Mouse (Mus musculus) layer of hippocampus, postnatal 36 days (tissue): Measurements from ENCODE around the gene Cyp2e1. TPM values are rescaled to one million over a fixed set of nuclear protein-coding genes. Genes with fewer than 3 reads are reported as not detected.
"Not testable (repeated sequence)": the region's sequence is repeated elsewhere in the genome, so short reads cannot be mapped to it uniquely, and the experiment has no call there.

ENCODE experiments used
- DNase-seq, 2 experiments: peaks; one replicate each; pipeline ENCODE4 v3.0.0; 2022
- total RNA-seq, 2 experiments: library from RNA; stranded (reverse); gene quantifications; 2 replicates each; pipeline ENCODE4 v1.2.3; 2021

Gene Cyp2e1
- not detected for total RNA-seq

DNA sequence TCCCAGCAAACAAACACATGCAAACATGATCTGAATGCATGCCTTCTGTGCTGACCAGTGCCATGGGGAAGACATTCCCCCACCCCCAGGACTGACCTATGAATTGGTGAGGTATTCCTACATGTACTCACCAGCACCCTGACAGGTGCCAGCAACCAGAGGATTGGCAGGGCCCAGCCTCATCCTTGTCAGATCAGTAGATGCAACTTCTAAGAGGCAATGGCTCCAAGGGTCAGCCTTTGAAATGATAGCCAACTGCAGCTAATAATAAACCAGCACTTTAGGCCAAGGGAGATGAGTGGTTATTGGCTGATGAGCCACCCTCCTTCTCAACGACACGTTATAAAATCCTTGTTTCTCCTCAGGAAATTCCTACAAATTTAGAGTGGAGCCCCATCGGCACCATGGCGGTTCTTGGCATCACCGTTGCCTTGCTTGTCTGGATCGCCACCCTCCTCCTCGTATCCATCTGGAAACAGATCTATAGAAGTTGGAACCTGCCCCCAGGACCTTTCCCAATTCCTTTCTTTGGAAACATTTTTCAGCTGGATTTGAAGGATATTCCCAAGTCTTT is at the start of gene Cyp2e1:
Gene Cyp2e1 (plus strand): TSS at position 293 of the 574 bp plus-strand sequence.
- DNase-seq = no peak

DNA sequence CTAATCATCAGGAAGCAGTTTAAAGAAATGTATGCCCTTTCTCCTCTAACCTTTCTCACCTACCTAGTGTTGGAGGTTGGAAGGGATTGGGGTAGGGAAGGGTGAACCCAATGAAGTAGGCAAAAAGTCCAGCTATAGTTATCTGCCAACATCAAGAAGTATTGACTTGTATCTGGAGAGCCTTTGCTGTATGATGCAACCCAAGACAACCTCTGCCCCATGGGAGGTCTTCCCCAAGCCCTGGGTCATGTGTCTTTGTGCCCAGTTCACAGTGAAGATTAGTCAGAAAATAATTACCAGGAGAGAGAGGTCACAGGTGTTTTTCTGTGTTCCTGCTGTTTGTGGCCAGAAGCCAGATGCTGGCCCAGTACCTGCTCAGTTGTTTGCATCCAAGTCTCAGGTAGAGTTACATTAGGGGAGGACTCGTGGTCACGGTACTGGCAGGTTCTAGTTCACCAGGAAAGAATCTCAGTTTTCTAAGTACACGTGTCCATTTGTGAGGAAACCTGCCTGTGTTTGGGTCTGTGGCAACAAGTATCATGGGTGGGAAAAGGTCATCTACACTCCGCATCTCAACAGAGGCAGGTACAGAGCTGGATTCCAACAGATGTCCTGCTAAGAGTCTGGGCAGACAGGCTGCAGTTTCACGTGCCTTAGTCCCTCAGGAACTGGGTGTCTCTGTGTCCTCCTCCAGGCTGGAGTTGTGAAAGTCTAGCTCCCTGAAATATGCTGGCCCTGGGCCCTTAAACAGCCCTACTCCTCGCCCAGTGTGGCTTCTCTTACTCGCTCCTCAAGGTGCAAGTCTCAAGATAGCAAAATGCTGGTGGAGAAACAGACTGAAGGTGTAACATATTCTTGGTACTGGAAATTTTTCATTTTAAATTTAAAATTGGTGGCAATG is 46.1 kb upstream of the Cyp2e1 start:
- no peak for DNase-seq

- DNase-seq = no peak
Observed at GRCm38 (mm10) chr7:140721095-140721494, 42.4 kb upstream of the Cyp2e1 start.

- no peak for DNase-seq
Observed at GRCm38 (mm10) chr7:140725558-140725957, 38.0 kb upstream of the Cyp2e1 start.

- DNase-seq = no peak
Observed at GRCm38 (mm10) chr7:140733162-140733561, 30.4 kb upstream of the Cyp2e1 start.

DNA sequence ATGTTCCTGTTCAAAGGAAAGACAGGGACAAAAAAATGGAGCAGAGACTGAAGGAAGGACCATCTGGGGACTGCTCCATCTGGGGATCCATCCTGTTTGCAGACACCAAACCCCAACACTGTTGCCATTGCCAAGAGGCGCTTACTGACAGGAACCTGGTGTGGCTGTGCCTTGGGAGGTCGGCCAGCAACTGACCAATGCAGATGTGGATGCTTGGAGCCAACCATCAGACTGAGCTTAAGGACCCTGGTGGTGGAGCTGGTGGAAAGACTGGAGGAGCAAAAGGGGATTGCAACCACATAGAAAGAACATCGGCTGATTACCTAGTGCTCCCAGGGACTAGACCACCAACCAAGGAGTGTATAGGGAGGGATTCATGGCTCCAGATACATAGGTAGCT is 16.1 kb upstream of the Cyp2e1 start:
- no peak for DNase-seq

DNA sequence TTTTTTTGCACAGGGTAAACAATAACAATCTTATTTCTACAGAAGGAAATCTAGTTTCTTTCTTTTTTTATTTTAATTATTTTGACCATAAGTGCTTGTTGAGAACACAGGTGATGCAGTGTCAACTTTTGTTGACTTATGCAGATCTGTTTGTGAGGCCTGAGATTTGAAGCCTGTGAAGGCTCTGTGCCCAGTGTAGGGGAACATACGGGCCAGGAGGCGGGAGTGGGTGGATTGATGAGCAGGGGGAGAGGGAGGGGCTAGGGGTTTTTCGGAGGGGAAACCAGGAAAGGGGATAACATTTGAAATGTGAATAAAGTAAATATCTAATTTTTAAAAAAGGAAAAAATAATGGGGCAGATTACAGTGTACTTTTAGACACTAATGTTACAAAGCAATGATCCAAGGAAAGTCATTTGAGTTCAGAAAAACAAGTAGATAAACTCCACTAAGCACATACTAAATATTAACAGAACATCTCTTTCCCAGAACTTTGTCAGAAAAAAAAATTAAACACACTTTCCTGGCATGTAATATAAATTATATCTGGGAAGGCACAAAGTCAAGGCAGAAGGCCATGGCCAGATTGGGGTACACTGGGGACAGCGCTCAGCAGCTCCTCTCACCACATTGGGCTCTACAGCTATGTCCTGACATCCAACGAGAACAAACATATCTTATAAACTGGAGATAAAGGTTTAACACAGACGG is 15.3 kb upstream of the Cyp2e1 start:
- peak; percentile 40 to 48 for DNase-seq

GRCm38 (mm10) chr7:140748827-140749160 is 14.7 kb upstream of the Cyp2e1 start:
- DNase-seq = no peak

DNA sequence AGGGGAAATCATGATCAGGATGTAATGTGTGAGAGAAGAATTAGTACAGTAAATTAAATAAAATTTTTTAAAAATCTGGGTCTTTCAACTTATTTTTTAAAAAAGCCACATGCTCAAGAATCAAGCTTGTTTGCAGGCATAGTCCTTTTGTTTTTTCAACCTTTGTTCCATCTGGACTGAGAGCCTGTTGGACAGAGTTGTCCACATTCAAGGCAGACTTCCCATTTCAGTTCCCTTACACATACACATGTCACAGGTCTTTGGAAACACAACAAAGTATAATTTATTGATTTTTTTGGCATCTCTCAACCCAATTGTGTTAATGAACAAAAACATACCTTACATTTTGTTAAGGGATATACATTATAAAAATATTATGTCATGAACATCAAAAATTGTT is 9.0 kb upstream of the Cyp2e1 start:
- DNase-seq = no peak

- DNase-seq = peak in 1 of 2 experiments; percentile 10
Observed at GRCm38 (mm10) chr7:140756151-140756854, 7.2 kb upstream of the Cyp2e1 start.

GRCm38 (mm10) chr7:140760647-140761046 is 2.9 kb upstream of the Cyp2e1 start:
- no peak for DNase-seq

DNA sequence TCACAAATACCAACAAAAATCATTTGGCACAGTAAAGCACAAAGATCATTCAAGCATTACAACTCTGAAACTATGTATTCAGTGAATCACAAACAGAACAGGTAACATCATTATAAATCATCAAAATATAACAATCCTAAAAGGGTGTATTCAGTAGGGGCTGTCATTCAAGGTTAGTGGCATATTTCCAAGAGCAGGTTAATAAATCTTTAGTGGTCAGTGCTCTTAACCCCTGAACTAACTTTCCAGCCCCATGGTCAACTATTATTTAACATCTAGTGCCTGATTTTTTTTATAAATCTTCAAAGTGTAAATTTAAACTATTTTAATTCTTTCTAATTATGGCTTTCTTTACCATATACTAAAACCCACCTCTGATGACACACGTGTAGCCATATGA is 1.9 kb downstream of the Cyp2e1 start:
- DNase-seq = not testable (repeated sequence)

- no peak for DNase-seq
Observed at GRCm38 (mm10) chr7:140765888-140766739, 2.6 kb downstream of the Cyp2e1 start.

DNA sequence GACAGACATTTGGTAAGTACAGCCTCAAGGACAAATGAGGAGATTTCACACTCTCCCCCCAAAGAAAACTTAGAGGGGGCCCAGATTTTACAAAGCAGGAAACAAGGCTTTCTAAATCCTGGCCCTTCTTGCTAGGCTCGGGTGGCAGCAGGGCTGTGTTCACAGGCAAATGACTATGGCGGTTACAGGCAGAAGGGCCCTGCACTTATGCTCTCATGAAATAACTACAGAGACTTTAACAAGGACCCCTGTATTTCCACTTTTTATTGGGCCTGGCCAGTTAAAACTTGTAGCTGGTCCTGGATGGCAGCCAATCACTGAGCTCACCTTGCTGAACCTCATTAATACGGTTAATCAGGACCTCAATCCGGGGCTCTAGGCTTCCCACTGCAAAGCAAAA is 17.0 kb downstream of the Cyp2e1 start:
- DNase-seq = no peak

DNA sequence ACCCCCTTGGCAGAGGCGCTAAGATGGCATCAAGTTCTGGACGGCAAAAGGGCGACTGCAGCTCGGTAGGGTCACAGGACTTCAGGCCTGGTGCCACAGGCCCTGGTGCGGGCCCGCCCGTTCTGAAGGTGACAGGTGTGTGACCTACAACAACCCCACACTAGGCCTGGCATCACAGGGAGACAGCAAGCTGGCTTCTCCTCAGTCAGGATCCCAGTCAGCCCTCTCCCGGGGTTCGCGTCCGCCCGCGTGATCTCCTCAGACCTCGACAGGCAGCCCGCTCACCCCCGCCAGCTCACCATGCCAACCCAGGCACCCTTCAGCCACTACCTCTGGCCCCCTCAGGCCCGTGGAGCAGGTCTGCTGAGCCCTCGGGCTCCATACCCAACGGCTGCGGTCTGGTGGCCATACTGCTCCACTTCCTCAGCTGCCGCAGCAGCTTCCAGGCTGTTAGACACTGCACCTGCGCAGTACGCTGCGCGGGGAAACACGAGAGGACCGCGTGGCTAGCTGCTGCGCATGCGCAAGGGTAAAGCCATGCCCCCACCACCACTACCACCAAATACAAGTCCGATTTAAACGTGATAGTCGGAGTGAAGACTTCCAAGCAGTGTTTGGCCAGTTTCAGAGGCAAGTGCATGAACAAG is 24.0 kb downstream of the Cyp2e1 start, which contains the start of gene Syce1:
Gene Syce1 (minus strand): TSS at position 447 of the 647 bp plus-strand sequence.
- no peak for DNase-seq

GRCm38 (mm10) chr7:140788053-140788435 is 24.5 kb downstream of the Cyp2e1 start:
- no peak for DNase-seq

GRCm38 (mm10) chr7:140793541-140793940 is 30.0 kb downstream of the Cyp2e1 start:
- no peak for DNase-seq

- DNase-seq = no peak
Observed at GRCm38 (mm10) chr7:140797619-140798018, 34.1 kb downstream of the Cyp2e1 start.

DNA sequence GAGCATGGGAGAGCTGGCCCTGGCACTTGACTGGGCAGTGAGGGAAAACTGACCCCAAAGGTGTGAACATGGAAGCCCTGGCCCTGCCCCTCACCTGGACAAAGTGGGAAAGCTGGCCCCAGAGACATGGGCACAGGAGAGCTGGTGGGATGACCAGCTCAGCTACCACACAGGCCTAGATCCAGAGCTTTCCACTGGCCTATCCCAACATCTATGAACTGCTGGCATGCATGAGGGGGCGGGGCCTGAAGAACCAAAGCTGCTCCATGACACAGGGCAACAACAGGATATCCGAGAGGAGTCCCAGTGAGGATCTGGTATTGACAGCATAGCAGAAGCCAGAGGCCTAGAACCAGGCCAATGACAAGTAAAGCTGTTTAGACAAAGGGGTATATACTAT is 34.7 kb downstream of the Cyp2e1 start:
- DNase-seq = no peak

DNA sequence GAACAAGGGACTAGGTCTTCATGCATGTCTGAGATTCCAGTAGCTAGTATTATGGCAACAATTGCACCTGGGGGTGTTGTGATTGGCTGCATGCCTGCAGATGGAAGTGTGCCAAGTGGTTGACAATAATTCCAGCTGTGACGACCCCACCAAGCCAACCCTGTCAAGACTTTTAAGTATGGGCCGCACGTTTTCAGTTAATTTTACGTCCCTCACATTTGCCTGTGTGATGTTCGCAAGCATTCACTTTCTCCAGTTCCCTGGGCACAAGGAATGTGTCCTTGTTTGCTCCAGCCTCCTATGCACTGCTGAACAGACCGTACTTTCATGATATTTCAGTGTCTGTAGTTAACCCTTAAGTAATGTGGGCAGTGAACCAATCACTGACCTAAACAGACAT is 39.1 kb downstream of the Cyp2e1 start:
- DNase-seq = no peak

DNA sequence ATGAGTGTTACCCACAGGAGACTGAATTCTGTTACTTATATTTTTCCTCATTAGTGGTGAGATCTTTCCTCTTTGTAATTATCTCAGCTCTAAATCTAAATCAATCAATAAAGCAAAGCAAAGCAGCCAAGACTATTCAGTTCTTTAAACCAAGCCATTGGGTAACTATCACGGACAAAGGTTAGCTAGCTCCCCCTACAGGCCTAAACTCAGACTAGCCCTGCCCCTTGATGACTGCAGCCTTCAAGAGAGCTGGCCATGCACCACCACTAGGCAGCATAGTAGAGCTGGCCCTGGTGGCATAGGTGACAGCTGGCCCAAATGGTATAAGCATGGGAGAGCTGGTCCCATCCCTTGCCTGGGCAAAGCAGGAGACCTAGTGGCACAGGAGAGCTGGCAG is 42.2 kb downstream of the Cyp2e1 start:
- DNase-seq = peak; percentile 30 to 43
